8 mouse cellular contexts compared by ENCODE assay signal in genomic region chr14:24311110-24311509, GRCm38 (mm10). TPM values are rescaled to one million over a fixed set of nuclear protein-coding genes. Genes with fewer than 3 reads are reported as not detected.
DNase-seq lines count a peak whose midpoint lies in the region; TF ChIP-seq lines count a peak whose summit lies in the region.
"Had no signal": no experiment of that assay in that cellular context is flagged by ENCODE, and none has a peak within 500 bp of the region (broad histone marks: within the 10 kb centered on the region; RNA-seq: fewer than 3 reads in every experiment).

No protein-coding gene starts in this region.

- peak; percentile 80 for DNase-seq in 416B (ENCODE audit: low read depth)
- peak; percentile 84 for DNase-seq in CH12.LX (ENCODE audit: extremely low read depth)
- DNase-seq in c-Kit-positive CD71-negative TER-119-negative erythroid progenitor cells, embryonic 14.5 days (ENCODE audit: low read depth), result peak; percentile 38
- peak; percentile 12 to 50 for DNase-seq in frontal cortex, postnatal 10 days (ENCODE audit: low spot score in 2 of 2)
- peak; percentile 65 to 79 for DNase-seq in layer of hippocampus, adult 2 months (ENCODE audit: low spot score in 2 of 2)
- DNase-seq in lung, postnatal 14 days, result peak; percentile 62
- DNase-seq in spleen, postnatal 4 days (ENCODE audit: low spot score in 2 of 2), result peak; percentile 39 to 73

- 0 out of 2 replicates have a peak, but pooled peaks have one; percentile 24 for TF ChIP-seq EP300 in CH12.LX (IDR thresholded peaks at IDR 0.05; ENCODE audit: low read length)

- dilution Hi-C loops in CH12.LX (cut with MboI; ENCODE audit: extremely low pct_ligation_motif_present, extremely low pct_unique_long_range_greater_than_20kb, low sequenced_read_pairs), result no loop called here

- H3K4me1 ChIP-seq in CH12.LX (ENCODE audit: control insufficient read depth in 1 of 2, insufficient read depth in 2 of 2), result peaks cover 0 to 4% of the 10 kb centered on the region in 2 experiments; a peak in 1 of 4 replicates
- H3K4me1 ChIP-seq: limb, embryonic 15.5 days had no signal

- H3K79me2 ChIP-seq in CH12.LX (replicated peaks; ENCODE audit: control insufficient read depth, extremely low read depth, insufficient read depth, poor library complexity, severe bottlenecking), result no peaks in the 10 kb centered on the region

- in situ Hi-C loops in CH12.LX (cut with MboI; ENCODE audit: low pct_ligation_motif_present, low pct_unique_long_range_greater_than_20kb, low sequenced_read_pairs), result no loop called here

- no peak overlapping the region for H3K4me3 ChIP-seq in CH12.LX (replicated peaks in 1 of 3; ENCODE audit: low read depth in 2 of 3, low read length in 2 of 3, poor library complexity in 1 of 3)
- no peak overlapping the region for H3K4me3 ChIP-seq in layer of hippocampus, adult 2 months
- H3K4me3 ChIP-seq: limb, embryonic 15.5 days had no signal

- H3K4me2 ChIP-seq in CH12.LX (ENCODE audit: insufficient read depth, low read depth, poor library complexity, severe bottlenecking), result no peak overlapping the region
- H3K4me2 ChIP-seq: limb, embryonic 15.5 days had no signal

- no peak overlapping the region for H3K27ac ChIP-seq in CH12.LX (ENCODE audit: insufficient read depth, low read depth)
- H3K27ac ChIP-seq in layer of hippocampus, adult 2 months, result no peak overlapping the region
- H3K27ac ChIP-seq: limb, embryonic 15.5 days had no signal

- no peak overlapping the region for H3K9ac ChIP-seq in CH12.LX (ENCODE audit: insufficient read depth, low read depth)
- H3K9ac ChIP-seq: limb, embryonic 15.5 days had no signal

- TF ChIP-seq RAD21 in CH12.LX (IDR thresholded peaks at IDR 0.05; ENCODE audit: low read depth, low read length), result peak; percentile 91

- TF ChIP-seq POLR2A in CH12.LX (IDR thresholded peaks at IDR 0.05; ENCODE audit: low read depth, low read length), result no peak

- H3K36me3 ChIP-seq in CH12.LX (replicated peaks in 1 of 2; ENCODE audit: control insufficient read depth in 1 of 2, insufficient read depth in 1 of 2, low read length in 1 of 2), result no peaks in the 10 kb centered on the region
- H3K36me3 ChIP-seq: limb, embryonic 15.5 days had no signal

- peak; percentile 94 to 98 for TF ChIP-seq CTCF in CH12.LX (conservative IDR thresholded peaks at IDR 0.05 in 1 of 2, IDR thresholded peaks at IDR 0.05 in 1 of 2; ENCODE audit: low read depth in 2 of 2, low read length in 2 of 2)
- TF ChIP-seq CTCF in layer of hippocampus, adult 2 months (conservative IDR thresholded peaks at IDR 0.05), result peak; percentile 94

- H3K27me3 ChIP-seq in CH12.LX (replicated peaks), result no peaks in the 10 kb centered on the region
- H3K27me3 ChIP-seq: limb, embryonic 15.5 days had no signal

- H3K9me3 ChIP-seq in CH12.LX (replicated peaks; ENCODE audit: low read length), result no peaks in the 10 kb centered on the region
- H3K9me3 ChIP-seq: limb, embryonic 15.5 days had no signal

TF ChIP-seq in CH12.LX, 34 proteins besides CTCF, POLR2A, EP300 and RAD21:
- TF ChIP-seq MAZ (IDR thresholded peaks at IDR 0.05; ENCODE audit: low read depth, low read length) (no peak), NELFE (IDR thresholded peaks at IDR 0.05; ENCODE audit: low read depth, low read length) (peak; percentile 53; the same call in 1 of the 2 replicates), MYC (IDR thresholded peaks at IDR 0.05; ENCODE audit: low read depth, low read length) (peak; percentile 99), SMC3 (IDR thresholded peaks at IDR 0.05; ENCODE audit: low read depth, low read length) (peak; percentile 78), MEF2A (IDR thresholded peaks at IDR 0.05; ENCODE audit: borderline replicate concordance, low read depth, low read length) (no peak), NRF1 (IDR thresholded peaks at IDR 0.05; ENCODE audit: low read depth, low read length) (0 out of 2 replicates have a peak, but pooled peaks have one; percentile 9), ZC3H11A (IDR thresholded peaks at IDR 0.05; ENCODE audit: low read depth, low read length) (peak; percentile 6; the same call in 1 of the 2 replicates), RCOR1 (conservative IDR thresholded peaks at IDR 0.05; ENCODE audit: low read depth, low read length) (no peak), MXI1 (IDR thresholded peaks at IDR 0.05; ENCODE audit: low read depth, low read length) (peak; percentile 66; the same call in 1 of the 2 replicates), BHLHE40 (IDR thresholded peaks at IDR 0.05; ENCODE audit: low read depth, low read length) (0 out of 2 replicates have a peak, but pooled peaks have one; percentile 26), SIN3A (IDR thresholded peaks at IDR 0.05; ENCODE audit: low read length) (peak; percentile 58; the same call in 1 of the 2 replicates), MAFK (IDR thresholded peaks at IDR 0.05; ENCODE audit: insufficient replicate concordance, low read length) (0 out of 2 replicates have a peak, but pooled peaks have one; percentile 5), ETS1 (conservative IDR thresholded peaks at IDR 0.05; ENCODE audit: low read depth, low read length) (no peak), MAX (IDR thresholded peaks at IDR 0.05; ENCODE audit: low read length) (peak; percentile 97)

RNA-seq across cellular contexts. Expression of gene E330034G19Rik, which starts 18.1 kb away (rescaled TPM):
- not detected in 2 replicates for total RNA-seq in CH12.LX (2012; rRNA removed)
- 0.15 TPM in 1 of 2 replicates, not detected in the other for total RNA-seq in CH12.LX (2014; rRNA removed)
- 0.17 and 0.25 TPM in 2 replicates for polyA plus RNA-seq in CH12.LX (2012; ENCODE audit: insufficient read length, low read depth)
- total RNA-seq in layer of hippocampus, adult 2 months (2021), result not detected
- polyA plus RNA-seq: limb, embryonic 15.5 days had no signal

Comparison
In these comparisons a context has a peak if more than half of its experiments do, and no peak if none do; other contexts are left out.
1. DNase-seq: peak in every context shown above with its lines; median percentile 84 in CH12.LX; 80 in 416B; 72 in layer of hippocampus, adult 2 months; 62 in lung, postnatal 14 days; 56 in spleen, postnatal 4 days; 38 in c-Kit-positive CD71-negative TER-119-negative erythroid progenitor cells, embryonic 14.5 days; 31 in frontal cortex, postnatal 10 days.